Mouse (Mus musculus) stomach, embryonic 15.5 days (tissue): Measurements from ENCODE around the gene Golt1a. TPM values are rescaled to one million over a fixed set of nuclear protein-coding genes. Genes with fewer than 3 reads are reported as not detected.

Experiments used
- ATAC-seq: fragments of 200-750 bp; cut with Nextera tagmentation; 2 replicates; pipeline ENCODE4 v1.8.0; 2017; ENCODE audit warnings: low read depth, moderate number of reproducible peaks, moderate TSS enrichment; ENCODE audit not compliant: insufficient read depth, low FRiP score
- H3K27ac ChIP-seq: fragments of 300-500 bp; sonication (generic); 2 replicates; pipeline ENCODE4 v1.5.1; 2015; ENCODE audit warnings: mild to moderate bottlenecking, inconsistent platforms
- H3K27me3 ChIP-seq: fragments of 300-500 bp; sonication (generic); replicated peaks from 2 replicates; pipeline ENCODE4 v1.6.1; 2015; ENCODE audit warnings: inconsistent platforms
- H3K36me3 ChIP-seq: fragments of 300-500 bp; sonication (generic); 2 replicates; pipeline ENCODE4 v1.6.1; 2015; ENCODE audit warnings: inconsistent platforms
- H3K4me1 ChIP-seq: fragments of 300-500 bp; sonication (generic); 2 replicates; pipeline ENCODE4 v1.6.1; 2015; ENCODE audit warnings: inconsistent platforms
- H3K4me2 ChIP-seq: fragments of 300-500 bp; sonication (generic); 2 replicates; pipeline ENCODE4 v1.6.1; 2015; ENCODE audit warnings: mild to moderate bottlenecking, inconsistent platforms
- H3K4me3 ChIP-seq: fragments of 300-500 bp; sonication (generic); replicated peaks from 2 replicates; pipeline ENCODE4 v1.5.1; 2015; ENCODE audit warnings: inconsistent platforms
- H3K9ac ChIP-seq: fragments of 300-500 bp; sonication (generic); 2 replicates; pipeline ENCODE4 v1.6.1; 2015; ENCODE audit warnings: inconsistent platforms
- H3K9me3 ChIP-seq: fragments of 300-500 bp; sonication (generic); 2 replicates; pipeline ENCODE4 v1.6.1; 2016; ENCODE audit warnings: inconsistent platforms
- WGBS: fragments of 180-500 bp; shearing (Covaris S2); methylation state at CpG from one replicate; pipeline ENCODE4 v1.1.7; 2015; 5-methylcytosine and 5-hydroxymethylcytosine counted together
- polyA plus RNA-seq: library from polyadenylated mRNA; unstranded; fragments of >200 nt; fragmentation: Nextera tagmentation; extraction: Ambion mirVana; gene quantifications from 2 replicates; pipeline ENCODE4 v1.2.1, GENCODE M21; 2015

The Golt1a gene
- polyA plus RNA-seq, 1 experiment from 2014 or later = 7.7 TPM

DNA sequence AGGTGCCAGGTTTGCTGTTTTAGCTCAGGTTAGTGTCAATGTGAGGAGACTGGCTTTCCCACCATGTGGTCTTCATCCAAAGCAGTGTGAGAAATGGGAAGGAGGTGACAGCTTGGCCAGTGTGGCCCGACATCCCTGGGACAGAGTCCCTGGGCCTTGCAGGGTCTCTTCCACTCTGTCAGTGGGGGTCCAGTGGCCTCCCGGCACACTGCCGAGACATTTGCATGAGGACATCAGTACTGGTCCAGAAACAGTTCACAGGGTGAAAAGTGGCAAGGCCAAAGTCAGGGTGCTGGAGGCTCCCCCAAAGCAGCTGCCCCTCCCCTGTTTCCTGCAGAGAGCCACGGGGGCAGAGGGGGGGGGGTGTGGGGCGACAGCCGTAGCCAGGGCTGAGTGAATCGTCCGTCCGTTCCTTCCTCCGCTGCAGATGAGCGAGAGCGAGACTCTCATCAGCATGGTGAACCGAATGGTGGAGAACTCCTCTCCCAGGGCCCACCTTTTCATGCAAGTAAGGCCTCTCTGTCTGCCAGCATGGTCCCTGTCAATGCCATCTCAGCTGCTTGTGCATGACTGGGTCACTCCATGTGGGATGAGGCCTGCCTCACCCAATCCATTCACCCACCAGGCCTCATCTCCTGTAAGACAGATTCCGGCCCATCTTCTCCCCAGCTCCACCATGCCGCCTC lies 30.5 kb upstream of the Golt1a start:
- Histone ChIP-seq H3K4me2 (no peak overlapping the region), H3K27ac (no peak overlapping the region), H3K9ac (no peak overlapping the region), H3K9me3 (no peaks in the 10 kb centered on the region), H3K27me3 (no peaks in the 10 kb centered on the region), H3K4me1 (no peaks in the 10 kb centered on the region), H3K4me3 (no peak overlapping the region), H3K36me3 (peaks cover 13% of the 10 kb centered on the region; the same call in 1 of the 2 replicates)
- ATAC-seq = no peak
- 63% methylated on average over 15 of the region's 15 CpGs for WGBS

DNA sequence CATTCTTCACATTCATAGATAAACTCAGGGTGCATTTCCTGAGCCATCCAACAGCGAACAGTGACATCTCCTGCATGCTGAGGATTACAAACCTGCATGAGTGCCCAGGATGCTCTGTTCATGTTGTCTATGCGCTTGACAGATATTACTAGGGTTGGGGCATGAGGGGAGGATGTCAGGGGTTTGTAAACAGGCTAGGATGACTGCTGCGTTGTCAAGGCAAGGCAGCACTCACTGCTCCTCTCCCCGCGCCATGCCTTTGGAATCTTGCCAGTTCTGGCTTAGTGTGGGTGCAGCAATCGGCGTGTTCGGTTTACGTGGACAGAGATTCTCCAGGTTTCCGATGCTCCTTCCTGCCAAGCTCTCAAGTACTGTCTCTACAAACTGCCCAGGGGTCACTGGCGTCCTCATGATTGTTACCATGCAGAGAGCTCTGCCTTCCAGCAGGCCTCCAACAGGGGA lies 29.9 kb upstream of the Golt1a start:
- no peak overlapping the region for H3K4me3 ChIP-seq
- ATAC-seq = no peak
- H3K4me1 ChIP-seq = no peaks in the 10 kb centered on the region
- 56% methylated on average over 11 of the region's 11 CpGs for WGBS
- no peaks in the 10 kb centered on the region for H3K9me3 ChIP-seq
- no peak overlapping the region for H3K9ac ChIP-seq
- no peak overlapping the region for H3K27ac ChIP-seq
- H3K27me3 ChIP-seq = no peaks in the 10 kb centered on the region
- H3K4me2 ChIP-seq = no peak overlapping the region
- peaks cover 7% of the 10 kb centered on the region; the same call in 1 of the 2 replicates for H3K36me3 ChIP-seq

DNA sequence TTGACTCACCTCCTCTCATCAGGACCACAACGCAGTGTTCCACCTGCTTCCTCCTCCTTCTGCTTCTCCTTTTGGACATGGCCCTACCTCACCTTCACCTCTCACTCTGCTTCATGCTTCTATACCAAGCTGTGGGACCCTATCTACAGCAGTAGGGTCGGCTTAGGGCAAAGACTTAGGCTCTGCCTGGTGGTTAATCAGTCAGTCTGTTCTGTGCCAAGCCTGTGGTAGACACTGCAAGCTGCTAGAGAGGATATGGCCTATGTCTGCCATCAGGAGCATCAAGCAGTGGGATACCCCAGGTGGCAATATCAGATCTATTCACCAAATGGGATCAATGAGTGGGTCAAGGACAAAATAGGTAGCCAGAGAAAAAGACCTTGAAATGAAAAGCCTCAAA lies 29.1 kb upstream of the Golt1a start:
- Histone ChIP-seq H3K27ac (no peak overlapping the region), H3K4me2 (no peak overlapping the region), H3K27me3 (no peaks in the 10 kb centered on the region), H3K9me3 (no peaks in the 10 kb centered on the region), H3K9ac (no peak overlapping the region), H3K4me1 (no peaks in the 10 kb centered on the region), H3K4me3 (no peak overlapping the region), H3K36me3 (peaks cover 6% of the 10 kb centered on the region)
- WGBS = 91% methylated on average over 2 of the region's 2 CpGs
- ATAC-seq = no peak

DNA sequence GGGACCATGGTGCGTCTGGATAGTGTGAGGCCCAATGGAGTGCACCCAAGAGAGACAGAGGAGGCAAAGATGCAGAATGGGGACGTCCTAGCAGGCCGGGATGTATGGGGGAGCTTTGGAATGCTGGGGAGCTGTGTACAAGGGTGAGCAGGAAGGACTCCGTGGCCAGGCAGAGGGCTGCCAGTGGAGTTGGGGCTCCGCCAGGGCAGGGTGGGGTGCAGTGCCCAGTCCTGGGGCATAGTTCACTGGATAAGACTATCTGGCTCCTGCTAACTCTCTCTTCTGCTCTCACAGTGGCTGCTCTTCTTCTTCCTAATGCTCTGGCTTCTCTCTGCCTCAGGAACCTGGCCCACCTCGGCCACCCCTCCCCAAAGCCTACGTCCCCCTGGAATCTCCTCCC lies 23.7 kb upstream of the Golt1a start:
- peaks cover 8% of the 10 kb centered on the region; the same call in 1 of the 2 replicates for H3K36me3 ChIP-seq
- 85% methylated on average over 7 of the region's 7 CpGs for WGBS
- H3K9me3 ChIP-seq = no peaks in the 10 kb centered on the region
- no peak overlapping the region for H3K4me2 ChIP-seq
- no peak overlapping the region for H3K9ac ChIP-seq
- H3K27ac ChIP-seq = no peak overlapping the region
- H3K4me1 ChIP-seq = no peaks in the 10 kb centered on the region
- no peaks in the 10 kb centered on the region for H3K27me3 ChIP-seq
- no peak for ATAC-seq
- H3K4me3 ChIP-seq = no peak overlapping the region

DNA sequence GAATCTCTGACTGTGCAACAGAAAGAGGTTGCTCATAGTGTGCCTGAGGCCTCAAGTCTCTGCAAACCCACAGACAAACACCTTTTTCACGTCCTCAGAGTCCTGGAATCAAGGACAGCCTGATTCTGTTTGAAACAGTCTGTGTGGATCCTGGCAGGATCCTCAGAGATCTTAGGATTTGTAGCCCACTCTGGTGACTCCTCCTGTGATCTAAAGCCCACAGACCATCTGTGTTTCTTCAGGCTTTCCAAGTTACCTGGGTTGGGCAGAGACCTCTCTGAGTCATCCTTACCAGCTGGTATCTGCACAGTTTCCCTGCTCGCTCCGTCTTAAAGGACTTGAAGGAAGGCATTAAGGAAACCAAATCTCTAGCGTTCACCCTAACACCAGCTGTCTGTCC lies 22.5 kb upstream of the Golt1a start:
- Histone ChIP-seq H3K27me3 (no peaks in the 10 kb centered on the region), H3K4me2 (no peak overlapping the region), H3K9ac (no peak overlapping the region), H3K27ac (no peak overlapping the region), H3K9me3 (no peaks in the 10 kb centered on the region), H3K36me3 (peaks cover 8% of the 10 kb centered on the region; the same call in 1 of the 2 replicates), H3K4me1 (no peaks in the 10 kb centered on the region), H3K4me3 (no peak overlapping the region)
- ATAC-seq = no peak
- WGBS = 71% methylated on average over 4 of the region's 4 CpGs

DNA sequence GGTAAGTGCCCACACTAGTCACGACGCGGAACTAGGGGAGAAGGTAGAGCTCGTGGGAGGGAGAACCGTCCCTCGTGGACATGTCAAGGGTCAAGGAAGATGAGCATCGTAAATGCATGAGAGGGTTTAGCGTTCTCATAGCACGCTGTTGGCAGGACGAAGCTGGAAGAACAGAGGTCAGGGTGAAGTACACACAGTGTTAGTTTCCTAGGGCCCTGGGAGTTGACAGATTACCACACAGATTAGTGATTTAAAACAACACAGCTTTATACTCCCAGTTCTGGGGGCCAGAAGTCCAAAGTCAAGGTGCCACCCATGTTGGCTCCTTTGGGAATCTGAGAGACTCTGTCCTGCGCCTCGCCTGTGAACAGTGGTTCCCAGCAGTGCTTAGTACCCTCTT lies 21.7 kb upstream of the Golt1a start:
- ATAC-seq = no peak
- H3K36me3 ChIP-seq = peaks cover 8% of the 10 kb centered on the region; the same call in 1 of the 2 replicates
- no peaks in the 10 kb centered on the region for H3K4me1 ChIP-seq

DNA sequence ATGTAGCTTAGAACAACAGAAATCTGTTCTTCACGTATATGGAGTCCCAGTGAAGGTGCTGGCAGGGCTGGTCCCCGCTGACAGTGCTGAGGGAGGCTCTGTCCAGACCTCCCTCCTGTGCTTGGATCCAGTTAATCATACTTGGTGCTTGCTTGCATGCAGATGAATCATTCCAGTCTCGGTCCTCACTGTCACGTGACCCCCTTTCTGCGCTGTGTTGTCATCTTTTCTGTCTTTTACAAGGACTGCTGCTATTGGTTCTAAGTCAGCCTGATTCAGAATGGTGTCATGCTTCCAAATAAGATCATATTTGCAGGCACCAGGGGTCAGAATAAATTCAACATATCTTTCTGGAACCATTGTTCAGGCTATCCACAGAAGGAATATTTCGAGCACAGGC lies 17.7 kb upstream of the Golt1a start:
- H3K9ac ChIP-seq = no peak overlapping the region
- no peak for ATAC-seq
- H3K27ac ChIP-seq = no peak overlapping the region
- no peak overlapping the region for H3K4me2 ChIP-seq
- H3K4me3 ChIP-seq = no peak overlapping the region
- H3K9me3 ChIP-seq = no peaks in the 10 kb centered on the region
- WGBS = 85% methylated on average over 6 of the region's 6 CpGs
- 0 out of 2 replicates have a peak, but pooled peaks cover 8% of the 10 kb centered on the region for H3K36me3 ChIP-seq
- no peaks in the 10 kb centered on the region for H3K4me1 ChIP-seq
- no peaks in the 10 kb centered on the region for H3K27me3 ChIP-seq

More for the DNA sequence above, 21.7 kb upstream of the Golt1a start:
- H3K27me3 ChIP-seq = no peaks in the 10 kb centered on the region
- H3K9ac ChIP-seq = no peak overlapping the region
- H3K27ac ChIP-seq = no peak overlapping the region
- H3K4me3 ChIP-seq = no peak overlapping the region
- no peaks in the 10 kb centered on the region for H3K9me3 ChIP-seq
- no peak overlapping the region for H3K4me2 ChIP-seq
- 85% methylated on average over 12 of the region's 12 CpGs for WGBS

DNA sequence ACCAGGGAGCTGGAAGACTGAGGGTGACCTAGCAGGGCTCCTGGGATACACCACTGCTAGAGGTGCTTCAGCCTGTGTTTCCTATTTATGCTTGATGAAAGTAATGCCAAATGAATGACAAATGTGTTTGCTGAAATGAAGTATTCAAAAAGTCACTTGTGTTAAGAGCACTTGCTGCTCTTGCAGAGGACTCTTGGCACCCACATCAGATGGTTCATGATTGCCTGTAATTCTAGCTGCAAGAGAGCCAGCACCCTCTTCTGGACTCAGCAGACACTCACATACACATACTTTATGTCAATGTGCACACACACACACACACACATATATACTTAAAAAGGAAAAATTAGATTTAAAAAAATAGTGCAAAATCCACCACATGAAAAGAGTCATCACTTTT lies 17.0 kb upstream of the Golt1a start:
- Histone ChIP-seq H3K9ac (no peak overlapping the region), H3K4me3 (no peak overlapping the region), H3K36me3 (0 out of 2 replicates have a peak, but pooled peaks cover 5% of the 10 kb centered on the region), H3K27ac (no peak overlapping the region), H3K4me1 (no peaks in the 10 kb centered on the region), H3K9me3 (no peaks in the 10 kb centered on the region), H3K4me2 (no peak overlapping the region), H3K27me3 (no peaks in the 10 kb centered on the region)
- no peak for ATAC-seq

DNA sequence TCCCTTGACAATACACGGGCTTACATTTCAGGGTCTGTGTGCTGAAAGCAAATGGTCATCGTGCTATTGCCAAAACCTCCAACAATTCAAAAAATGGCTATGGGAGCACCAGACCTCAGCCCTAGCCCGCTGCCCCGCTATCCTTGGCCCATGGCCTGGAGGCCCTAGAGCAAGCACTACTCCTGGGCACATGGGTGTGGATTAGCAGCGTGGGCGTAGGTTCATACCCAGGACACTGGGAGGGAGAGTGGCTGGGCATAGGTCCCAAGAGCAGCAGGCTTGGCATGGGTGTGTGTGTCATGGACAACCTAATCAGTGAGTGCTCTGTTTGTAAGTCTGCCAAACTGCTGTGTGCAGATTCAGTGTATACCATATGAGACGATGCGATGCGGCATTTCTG lies 13.2 kb upstream of the Golt1a start:
- H3K36me3 ChIP-seq = peaks cover 12% of the 10 kb centered on the region; the same call in 1 of the 2 replicates
- no peaks in the 10 kb centered on the region for H3K9me3 ChIP-seq
- H3K4me1 ChIP-seq = no peaks in the 10 kb centered on the region
- H3K9ac ChIP-seq = no peak overlapping the region
- no peak overlapping the region for H3K27ac ChIP-seq
- no peaks in the 10 kb centered on the region for H3K27me3 ChIP-seq
- ATAC-seq = no peak
- WGBS = 87% methylated on average over 9 of the region's 9 CpGs
- no peak overlapping the region for H3K4me3 ChIP-seq
- H3K4me2 ChIP-seq = no peak overlapping the region

DNA sequence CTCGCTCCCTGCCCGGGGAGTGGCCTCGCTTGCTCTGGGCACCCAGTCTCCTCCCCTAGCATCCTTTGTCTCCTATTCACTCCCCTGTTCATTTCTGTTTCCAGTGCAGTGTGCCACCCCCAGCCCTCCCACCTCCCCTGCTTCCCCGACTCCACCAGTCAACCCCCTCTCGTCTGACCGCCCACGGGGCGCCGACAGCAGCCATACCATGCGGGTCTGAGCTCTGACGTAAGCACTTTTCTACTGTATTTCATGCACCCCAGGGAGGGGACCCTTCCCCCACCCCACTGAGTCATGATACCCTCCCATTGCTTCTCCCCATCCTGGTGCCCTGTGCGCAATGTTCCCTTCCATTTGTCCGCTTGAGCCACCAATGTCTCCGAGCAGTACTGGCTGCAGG lies 10.8 kb upstream of the Golt1a start:
- Histone ChIP-seq H3K4me2 (no peak overlapping the region), H3K27me3 (no peaks in the 10 kb centered on the region), H3K4me3 (no peak overlapping the region), H3K4me1 (peaks cover 11% of the 10 kb centered on the region), H3K27ac (no peak overlapping the region), H3K9me3 (no peaks in the 10 kb centered on the region), H3K9ac (no peak overlapping the region), H3K36me3 (peaks cover 12% of the 10 kb centered on the region; the same call in 1 of the 2 replicates)
- ATAC-seq = no peak
- WGBS = 57% methylated on average over 14 of the region's 14 CpGs

DNA sequence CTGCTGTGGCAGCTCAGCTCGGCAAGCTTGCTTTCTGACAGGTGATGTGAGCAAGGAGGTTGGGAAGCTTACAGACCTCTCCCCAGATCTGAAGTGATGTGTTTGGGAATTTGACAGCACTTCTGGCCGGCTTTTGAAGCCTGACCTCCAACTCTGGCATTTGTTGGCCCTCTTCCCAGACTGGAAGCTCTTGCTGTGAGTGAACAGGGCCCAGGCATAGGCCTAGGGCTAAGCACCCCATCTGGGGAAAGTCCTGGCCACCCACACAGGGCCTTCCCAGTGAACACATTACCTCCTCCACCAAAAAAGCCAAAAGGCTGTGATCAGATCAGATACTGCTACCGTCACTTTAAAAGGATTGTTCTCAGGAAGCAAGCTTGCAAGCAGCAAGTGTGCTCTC lies 7.1 kb upstream of the Golt1a start:
- peak; percentile 19; the same call in 1 of the 2 replicates for ATAC-seq
- H3K4me1 ChIP-seq = peaks cover 11% of the 10 kb centered on the region
- H3K9ac ChIP-seq = no peak overlapping the region
- no peak overlapping the region for H3K4me2 ChIP-seq
- H3K9me3 ChIP-seq = no peaks in the 10 kb centered on the region
- H3K36me3 ChIP-seq = peaks cover 12% of the 10 kb centered on the region; the same call in 1 of the 2 replicates
- H3K27ac ChIP-seq = peak overlapping the region; percentile 67
- no peaks in the 10 kb centered on the region for H3K27me3 ChIP-seq
- no peak overlapping the region for H3K4me3 ChIP-seq
- whole genome bisulfite sequencing = 17% methylated on average over 3 of the region's 3 CpGs

DNA sequence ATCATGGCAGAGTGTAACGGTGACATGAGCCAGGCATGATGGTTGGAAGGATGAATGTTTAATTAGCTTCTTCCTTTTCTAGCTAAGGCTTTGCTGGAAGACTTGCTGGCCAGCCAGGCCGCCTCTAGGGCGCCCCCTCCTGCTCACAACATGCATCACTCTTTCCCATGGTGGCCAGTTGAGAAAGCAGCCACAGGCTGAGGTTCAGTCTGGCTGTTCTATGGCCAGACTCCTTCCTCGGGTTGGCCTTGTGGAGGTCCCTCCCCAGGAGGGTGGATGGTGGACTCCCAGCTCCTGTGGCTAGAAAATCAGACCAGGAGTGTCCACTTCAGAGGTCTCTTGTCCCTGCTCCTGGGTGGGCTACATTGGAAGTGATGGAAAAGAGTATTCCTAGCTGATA lies 2.8 kb upstream of the Golt1a start:
- Histone ChIP-seq H3K4me3 (no peak overlapping the region), H3K27ac (no peak overlapping the region), H3K4me2 (no peak overlapping the region), H3K4me1 (peaks cover 14% of the 10 kb centered on the region), H3K9me3 (no peaks in the 10 kb centered on the region), H3K27me3 (no peaks in the 10 kb centered on the region), H3K36me3 (no peaks in the 10 kb centered on the region), H3K9ac (no peak overlapping the region)
- ATAC-seq = no peak
- WGBS = 4% methylated on average over 4 of the region's 4 CpGs
